Mouse (Mus musculus) myocyte (in vitro differentiated cells): ENCODE results near the gene Ccng2. TPM values are rescaled to one million over a fixed set of nuclear protein-coding genes. Genes with fewer than 3 reads are reported as not detected.

Source experiments
- H3K27me3 ChIP-seq: one replicate; pipeline ENCODE4 v1.6.1; 2011; ENCODE audit not compliant: control insufficient read depth, insufficient read depth, insufficient read length
- H3K36me3 ChIP-seq: one replicate; pipeline ENCODE4 v1.6.1; 2011; ENCODE audit not compliant: control insufficient read depth, insufficient read depth
- H3K4me2 ChIP-seq: one replicate; pipeline ENCODE4 v1.6.1; 2011; ENCODE audit warnings: low read depth, control low read depth
- H3K4me3 ChIP-seq: one replicate; pipeline ENCODE4 v1.5.1; 2011; ENCODE audit warnings: mild to moderate bottlenecking, control low read depth, moderate library complexity
- H3K79me2 ChIP-seq: one replicate; pipeline ENCODE4 v1.6.1; 2011; ENCODE audit not compliant: control insufficient read depth, insufficient read depth
- H3ac ChIP-seq: one replicate; pipeline ENCODE4 v1.6.1; 2011; ENCODE audit not compliant: control insufficient read depth, insufficient read length
- CEBPB ChIP-seq: IDR thresholded peaks from 2 replicates; pipeline ENCODE4 v1.6.1; 2011; ENCODE audit warnings: mild to moderate bottlenecking, moderate library complexity; ENCODE audit not compliant: poor library complexity, insufficient read depth, severe bottlenecking
- E2F4 ChIP-seq: IDR thresholded peaks from one replicate; pipeline ENCODE4 v1.6.1; 2011; ENCODE audit warnings: mild to moderate bottlenecking, control low read depth, moderate library complexity; ENCODE audit not compliant: insufficient read depth
- MAX ChIP-seq: IDR thresholded peaks from one replicate; pipeline ENCODE4 v1.6.1; 2011; ENCODE audit warnings: low read depth, mild to moderate bottlenecking, control low read depth
- MYOD1 ChIP-seq, 3 experiments: IDR thresholded peaks; one replicate each; pipeline ENCODE4 v1.6.1; 2011; ENCODE audit warnings: control low read depth in 2 of 3, low read depth in 2 of 3, mild to moderate bottlenecking in 2 of 3, moderate library complexity in 1 of 3; ENCODE audit not compliant: insufficient read length in 2 of 3, control insufficient read depth in 1 of 3
- MYOG ChIP-seq, 3 experiments: IDR thresholded peaks; one replicate each; pipeline ENCODE4 v1.6.1; 2011; ENCODE audit warnings: control low read depth in 2 of 3, low read depth in 2 of 3, mild to moderate bottlenecking in 2 of 3; ENCODE audit not compliant: insufficient read length in 2 of 3, control insufficient read depth in 1 of 3, insufficient read depth in 1 of 3
- POLR2A ChIP-seq: IDR thresholded peaks from one replicate; pipeline ENCODE4 v1.6.1; 2011; ENCODE audit warnings: low read depth, mild to moderate bottlenecking, control low read depth, moderate library complexity; ENCODE audit not compliant: insufficient read length
- POLR2AphosphoS2 ChIP-seq: IDR thresholded peaks from one replicate; pipeline ENCODE4 v1.6.1; 2011; ENCODE audit warnings: low read depth, control low read depth; ENCODE audit not compliant: insufficient read length
- REST ChIP-seq: IDR thresholded peaks from one replicate; pipeline ENCODE4 v1.6.1; 2011; ENCODE audit warnings: mild to moderate bottlenecking, control low read depth, moderate library complexity; ENCODE audit not compliant: insufficient read depth, insufficient read length
- SRF ChIP-seq: IDR thresholded peaks from one replicate; pipeline ENCODE4 v1.6.1; 2011; ENCODE audit warnings: low read depth; ENCODE audit not compliant: control insufficient read depth, insufficient read length
- TCF12 ChIP-seq: IDR thresholded peaks from one replicate; pipeline ENCODE4 v1.6.1; 2011; ENCODE audit warnings: mild to moderate bottlenecking, control low read depth; ENCODE audit not compliant: poor library complexity, insufficient read depth, severe bottlenecking
- TCF3 ChIP-seq: IDR thresholded peaks from one replicate; pipeline ENCODE4 v1.6.1; 2011; ENCODE audit warnings: low read depth, control low read depth; ENCODE audit not compliant: insufficient read length
- USF1 ChIP-seq: IDR thresholded peaks from one replicate; pipeline ENCODE4 v1.6.1; 2011; ENCODE audit warnings: low read depth, mild to moderate bottlenecking, control low read depth, moderate library complexity
- polyA plus RNA-seq: library from polyadenylated mRNA; unstranded; fragments of >200 nt; fragmentation: generic; extraction: Trizol; gene quantifications from one replicate; pipeline ENCODE4 v1.2.1, GENCODE M21; 2012; ENCODE audit warnings: missing spikeins

Gene Ccng2
- polyA plus RNA-seq, 1 experiment, result 22.9 TPM

- Histone ChIP-seq H3ac (no peak overlapping the region), H3K36me3 (no peaks in the 10 kb centered on the region), H3K79me2 (no peaks in the 10 kb centered on the region), H3K27me3 (no peaks in the 10 kb centered on the region), H3K4me3 (no peak overlapping the region), H3K4me2 (peak overlapping the region; percentile 46)
- TF ChIP-seq MYOG (IDR thresholded peaks at IDR 0.05; ENCODE audit: control insufficient read depth in 1 of 3, insufficient read depth in 1 of 3, insufficient read length in 2 of 3, low read depth in 2 of 3) (no peak), MYOD1 (IDR thresholded peaks at IDR 0.05; ENCODE audit: control insufficient read depth in 1 of 3, insufficient read length in 2 of 3, low read depth in 2 of 3) (no peak), TCF3 (no peak), MAX (no peak), POLR2AphosphoS2 (no peak), POLR2A (no peak), USF1 (no peak), TCF12 (no peak)
Observed at GRCm38 (mm10) chr5:93296754-93297153, 29.7 kb downstream of the Ccng2 start.

- no peak overlapping the region for H3K4me2 ChIP-seq
- no peaks in the 10 kb centered on the region for H3K79me2 ChIP-seq
- H3K36me3 ChIP-seq, result no peaks in the 10 kb centered on the region
- TF ChIP-seq TCF12 (no peak), POLR2A (no peak), POLR2AphosphoS2 (no peak), MYOD1 (IDR thresholded peaks at IDR 0.05; ENCODE audit: control insufficient read depth in 1 of 3, insufficient read length in 2 of 3, low read depth in 2 of 3) (no peak), USF1 (no peak), MAX (no peak), TCF3 (no peak), MYOG (IDR thresholded peaks at IDR 0.05; ENCODE audit: control insufficient read depth in 1 of 3, insufficient read depth in 1 of 3, insufficient read length in 2 of 3, low read depth in 2 of 3) (no peak), REST (no peak)
- H3K27me3 ChIP-seq, result no peaks in the 10 kb centered on the region
- no peak overlapping the region for H3K4me3 ChIP-seq
- H3ac ChIP-seq, result no peak overlapping the region
Observed at GRCm38 (mm10) chr5:93297311-93297710, 30.3 kb downstream of the Ccng2 start.

GRCm38 (mm10) chr5:93305126-93305830, 38.2 kb downstream of the Ccng2 start:
- Histone ChIP-seq H3K79me2 (no peaks in the 10 kb centered on the region), H3K4me2 (no peak overlapping the region), H3K27me3 (no peaks in the 10 kb centered on the region), H3K36me3 (no peaks in the 10 kb centered on the region), H3K4me3 (no peak overlapping the region), H3ac (no peak overlapping the region)
- no peak for TF ChIP-seq MAX
- no peak for TF ChIP-seq CEBPB
- TF ChIP-seq MYOD1 (IDR thresholded peaks at IDR 0.05; ENCODE audit: control insufficient read depth in 1 of 3, insufficient read length in 2 of 3, low read depth in 2 of 3), result no peak
- TF ChIP-seq REST, result no peak
- TF ChIP-seq POLR2AphosphoS2, result no peak
- TF ChIP-seq TCF12, result no peak
- no peak for TF ChIP-seq SRF
- no peak for TF ChIP-seq MYOG (IDR thresholded peaks at IDR 0.05; ENCODE audit: control insufficient read depth in 1 of 3, insufficient read depth in 1 of 3, insufficient read length in 2 of 3, low read depth in 2 of 3)
- no peak for TF ChIP-seq TCF3
- TF ChIP-seq USF1, result no peak
- TF ChIP-seq POLR2A, result no peak
- TF ChIP-seq E2F4, result no peak

GRCm38 (mm10) chr5:93308909-93309308, 41.9 kb downstream of the Ccng2 start:
- TF ChIP-seq CEBPB, result no peak
- no peak for TF ChIP-seq MAX
- no peak for TF ChIP-seq REST
- no peak for TF ChIP-seq MYOD1 (IDR thresholded peaks at IDR 0.05; ENCODE audit: control insufficient read depth in 1 of 3, insufficient read length in 2 of 3, low read depth in 2 of 3)
- TF ChIP-seq SRF, result no peak
- no peak for TF ChIP-seq POLR2AphosphoS2
- no peak for TF ChIP-seq USF1
- TF ChIP-seq TCF12, result no peak
- no peak for TF ChIP-seq MYOG (IDR thresholded peaks at IDR 0.05; ENCODE audit: control insufficient read depth in 1 of 3, insufficient read depth in 1 of 3, insufficient read length in 2 of 3, low read depth in 2 of 3)
- no peak for TF ChIP-seq POLR2A
- TF ChIP-seq E2F4, result no peak
- TF ChIP-seq TCF3, result no peak
- no peak overlapping the region for H3K4me2 ChIP-seq
- H3K4me3 ChIP-seq, result no peak overlapping the region
- no peak overlapping the region for H3ac ChIP-seq
- H3K79me2 ChIP-seq, result no peaks in the 10 kb centered on the region
- no peaks in the 10 kb centered on the region for H3K27me3 ChIP-seq
- no peaks in the 10 kb centered on the region for H3K36me3 ChIP-seq

- Histone ChIP-seq H3K36me3 (no peaks in the 10 kb centered on the region), H3ac (no peak overlapping the region), H3K27me3 (no peaks in the 10 kb centered on the region), H3K4me3 (no peak overlapping the region), H3K79me2 (no peaks in the 10 kb centered on the region), H3K4me2 (no peak overlapping the region)
- TF ChIP-seq MYOD1 (IDR thresholded peaks at IDR 0.05; ENCODE audit: control insufficient read depth in 1 of 3, insufficient read length in 2 of 3, low read depth in 2 of 3) (no peak), USF1 (peak; percentile 63), SRF (no peak), TCF12 (no peak), MYOG (IDR thresholded peaks at IDR 0.05; ENCODE audit: control insufficient read depth in 1 of 3, insufficient read depth in 1 of 3, insufficient read length in 2 of 3, low read depth in 2 of 3) (no peak), POLR2AphosphoS2 (no peak), TCF3 (no peak), MAX (no peak), E2F4 (no peak), CEBPB (peak; percentile 66; the same call in 1 of the 2 replicates), POLR2A (no peak), REST (no peak)
Observed at GRCm38 (mm10) chr5:93323320-93324001, 56.4 kb downstream of the Ccng2 start.
